ENCODE assay signal across 8 mouse cellular contexts in genomic region chr11:114850452-114851268, GRCm38 (mm10). TPM values are rescaled to one million over a fixed set of nuclear protein-coding genes. Genes with fewer than 3 reads are reported as not detected.
A peak's percentile ranks its signal among the peaks of the same experiment; 100 is the strongest.
DNase-seq lines count a peak whose midpoint lies in the region; ATAC-seq and TF ChIP-seq lines count a peak whose summit lies in the region.

Gene Gprc5c, plus strand, starts transcription at chr11:114851152.

- no peaks in the 10 kb centered on the region for H3K9me3 ChIP-seq in embryonic facial prominence, embryonic 12.5 days
- no peaks in the 10 kb centered on the region for H3K9me3 ChIP-seq in heart, embryonic 11.5 days (replicated peaks; ENCODE audit: control insufficient read depth, low read length)
- no peaks in the 10 kb centered on the region for H3K9me3 ChIP-seq in kidney, embryonic 14.5 days (ENCODE audit: control insufficient read depth, low read length)

- ATAC-seq in embryonic facial prominence, embryonic 12.5 days (ENCODE audit: insufficient number of reproducible peaks, insufficient read depth, low FRiP score, low TSS enrichment) = no peak
- ATAC-seq in heart, embryonic 11.5 days (replicated peaks; ENCODE audit: insufficient number of reproducible peaks, low FRiP score, low TSS enrichment) = no peak
- peak; percentile 72 for ATAC-seq in kidney, embryonic 14.5 days (ENCODE audit: low FRiP score, low TSS enrichment)

- TF ChIP-seq CTCF in left cerebral cortex, adult 2 months (IDR thresholded peaks at IDR 0.05) = no peak
- TF ChIP-seq CTCF in small intestine, adult 2 months (IDR thresholded peaks at IDR 0.05; ENCODE audit: extremely low read depth, insufficient read length, insufficient replicate concordance, low read depth, low read length) = no peak

- H3K4me1 ChIP-seq in embryonic facial prominence, embryonic 12.5 days = peaks cover 33% of the 10 kb centered on the region
- H3K4me1 ChIP-seq in heart, embryonic 11.5 days (ENCODE audit: control insufficient read depth, insufficient read depth, low read length) = peaks cover 14% of the 10 kb centered on the region
- peaks cover 47% of the 10 kb centered on the region for H3K4me1 ChIP-seq in kidney, embryonic 14.5 days (ENCODE audit: control insufficient read depth, insufficient read depth, low read length)
- peaks cover 2% of the 10 kb centered on the region; the same call in 1 of the 2 replicates for H3K4me1 ChIP-seq in small intestine, adult 2 months (ENCODE audit: control insufficient read depth, insufficient read depth, insufficient read length, low read length)

- no peak for DNase-seq in left cerebral cortex, adult 2 months (ENCODE audit: extremely low spot score in 1 of 2, low spot score in 2 of 2)
- no peak for DNase-seq in left cerebral cortex, adult 18-20 months (ENCODE audit: low spot score in 2 of 2)
- peak; percentile 37 for DNase-seq in lung, postnatal 36 days
- no peak for DNase-seq in right cerebral cortex, postnatal 14 days

- H3K9ac ChIP-seq in embryonic facial prominence, embryonic 12.5 days = peak within 1 kb of the TSS; percentile 94
- H3K9ac ChIP-seq in heart, embryonic 11.5 days (ENCODE audit: low read depth, low read length) = peak within 1 kb of the TSS; percentile 83
- peak within 1 kb of the TSS; percentile 95 for H3K9ac ChIP-seq in kidney, embryonic 14.5 days (ENCODE audit: low read depth, low read length)

- intact Hi-C loops in left cerebral cortex, adult 2 months (cut with DNase I) = loop anchor here (5.0 kb wide), 1 partner anchor 33 kb away; no protein-coding TSS in a partner anchor

- no peaks in the 10 kb centered on the region for H3K27me3 ChIP-seq in embryonic facial prominence, embryonic 12.5 days
- H3K27me3 ChIP-seq in heart, embryonic 11.5 days (ENCODE audit: control insufficient read depth, insufficient read depth, low read length) = 0 out of 2 replicates have a peak, but pooled peaks cover 2% of the 10 kb centered on the region
- H3K27me3 ChIP-seq in kidney, embryonic 14.5 days (ENCODE audit: control insufficient read depth, insufficient read depth, low read length) = no peaks in the 10 kb centered on the region
- peaks cover 16% of the 10 kb centered on the region for H3K27me3 ChIP-seq in small intestine, adult 2 months (ENCODE audit: control insufficient read depth, insufficient read depth, low read length)

- no peak for TF ChIP-seq POLR2A in small intestine, adult 2 months (IDR thresholded peaks at IDR 0.05; ENCODE audit: low read depth, low read length)

- H3K36me3 ChIP-seq in embryonic facial prominence, embryonic 12.5 days = no peaks in the 10 kb centered on the region
- H3K36me3 ChIP-seq in heart, embryonic 11.5 days (ENCODE audit: control insufficient read depth, insufficient read depth, low read length) = no peaks in the 10 kb centered on the region
- H3K36me3 ChIP-seq in kidney, embryonic 14.5 days (ENCODE audit: control insufficient read depth, insufficient read depth, low read length) = no peaks in the 10 kb centered on the region
- no peaks in the 10 kb centered on the region for H3K36me3 ChIP-seq in small intestine, adult 2 months (ENCODE audit: control insufficient read depth, insufficient read depth, low read length)

- H3K27ac ChIP-seq in left cerebral cortex, adult 2 months = peak within 1 kb of the TSS; percentile 65
- peak within 1 kb of the TSS; percentile 96 for H3K27ac ChIP-seq in embryonic facial prominence, embryonic 12.5 days
- peak within 1 kb of the TSS; percentile 58 for H3K27ac ChIP-seq in heart, embryonic 11.5 days (ENCODE audit: low read depth, low read length)
- H3K27ac ChIP-seq in kidney, embryonic 14.5 days (ENCODE audit: low read depth, low read length) = peak within 1 kb of the TSS; percentile 94
- H3K27ac ChIP-seq in small intestine, adult 2 months (ENCODE audit: insufficient read depth, low read depth, low read length) = no peak within 1 kb of the TSS

- H3K4me3 ChIP-seq in left cerebral cortex, adult 2 months = peak within 1 kb of the TSS; percentile 51
- peak within 1 kb of the TSS; percentile 89 for H3K4me3 ChIP-seq in embryonic facial prominence, embryonic 12.5 days
- peak within 1 kb of the TSS; percentile 76 for H3K4me3 ChIP-seq in heart, embryonic 11.5 days (ENCODE audit: low read depth, low read length)
- H3K4me3 ChIP-seq in kidney, embryonic 14.5 days (ENCODE audit: low read length) = peak within 1 kb of the TSS; percentile 79
- H3K4me3 ChIP-seq in small intestine, adult 2 months (ENCODE audit: low read depth, low read length) = peak within 1 kb of the TSS; percentile 72

- peak within 1 kb of the TSS; percentile 96 for H3K4me2 ChIP-seq in embryonic facial prominence, embryonic 12.5 days (replicated peaks)
- peak within 1 kb of the TSS; percentile 99 for H3K4me2 ChIP-seq in heart, embryonic 11.5 days
- peak within 1 kb of the TSS; percentile 92 for H3K4me2 ChIP-seq in kidney, embryonic 14.5 days (replicated peaks; ENCODE audit: low read depth, low read length)

- under 1% methylated on average over 34 of the region's 43 CpGs for WGBS in embryonic facial prominence, embryonic 12.5 days
- WGBS in heart, embryonic 11.5 days (ENCODE audit: insufficient replicate concordance) = under 1% methylated on average over 36 of the region's 43 CpGs
- WGBS in kidney, embryonic 14.5 days = under 1% methylated on average over 38 of the region's 43 CpGs
- WGBS in small intestine, adult 2 months = 3% methylated on average over 41 of the region's 43 CpGs

RNA-seq across cellular contexts. Expression of gene Gprc5c, which starts in this region (rescaled TPM):
- 1 to 10 TPM; 4.0 to 5.4 TPM for total RNA-seq in left cerebral cortex, adult 2 months (2021)
- total RNA-seq in left cerebral cortex, adult 18-20 months (2021) = 1 to 10 TPM; 4.3 to 6.5 TPM
- polyA plus RNA-seq in embryonic facial prominence, embryonic 12.5 days (2016; fragmentation: Nextera tagmentation; extraction: Ambion mirVana) = 55.7 and 56.3 TPM in 2 replicates
- polyA plus RNA-seq in heart, embryonic 11.5 days (2014; fragmentation: Nextera tagmentation; extraction: Ambion mirVana) = 21.8 and 23.0 TPM in 2 replicates
- polyA plus RNA-seq in kidney, embryonic 14.5 days (2014; fragmentation: Nextera tagmentation; extraction: Ambion mirVana) = 49.9 and 105 TPM in 2 replicates
- polyA plus RNA-seq in small intestine, adult 2 months (2012; rRNA removed) = 4.4 TPM in 2 replicates
